Mouse (Mus musculus) cerebellum, adult 18-20 months (tissue): ENCODE results near the gene Rexo1.

ENCODE experiments used
- DNase-seq, 2 experiments: peaks; one replicate each; pipeline ENCODE4 v3.0.0; 2021

Gene Rexo1

DNA sequence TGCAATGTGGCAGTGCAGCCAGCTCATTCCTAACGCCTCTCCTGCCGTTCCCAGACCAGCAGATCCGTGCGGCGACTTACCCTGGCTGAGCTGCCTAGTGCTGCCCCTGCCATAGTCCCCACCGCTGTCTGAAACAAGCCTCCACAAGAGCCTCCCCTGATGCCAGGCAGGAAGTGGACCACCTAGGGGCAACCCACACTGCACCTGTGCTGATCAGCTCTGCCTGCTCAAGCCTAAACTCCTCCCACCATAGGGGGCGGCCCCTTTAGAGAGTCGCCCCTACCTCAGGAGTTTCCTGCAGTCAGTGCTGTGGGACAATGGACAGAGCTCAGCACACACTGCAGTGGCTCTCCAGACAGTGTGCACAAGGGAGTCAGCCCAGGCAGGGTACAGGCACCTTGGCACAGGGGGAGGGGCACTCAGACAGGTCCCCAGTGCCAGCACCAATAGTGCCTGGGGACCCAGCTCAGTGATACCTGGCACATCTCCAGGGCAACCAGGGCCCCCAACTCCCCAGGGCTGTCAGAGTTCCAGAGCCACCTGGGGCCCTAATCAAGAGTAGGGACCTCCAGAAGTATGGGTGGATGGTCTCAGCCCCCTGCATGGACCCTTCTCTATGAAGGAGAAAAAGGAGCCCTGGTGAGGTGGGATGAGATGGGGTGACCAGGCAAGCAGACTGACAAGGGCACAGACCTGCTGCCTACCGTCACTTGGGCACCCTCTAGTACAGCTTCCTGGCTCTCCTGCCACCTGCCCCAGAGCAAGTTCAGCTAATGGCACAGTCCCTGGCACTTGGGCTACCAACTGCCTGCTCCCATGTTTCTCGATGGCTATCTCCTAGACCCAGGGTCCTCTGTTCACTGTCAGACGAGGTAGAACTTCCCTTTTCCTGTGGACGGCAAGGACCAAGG, 23.5 kb upstream of the Rexo1 start:
- DNase-seq, result peak in 1 of 2 experiments; percentile 21

GRCm38 (mm10) chr10:80584045-80584488, 22.7 kb upstream of the Rexo1 start:
- DNase-seq, result peak; percentile 58 to 63

GRCm38 (mm10) chr10:80583047-80583446, 21.7 kb upstream of the Rexo1 start:
- DNase-seq, result no peak

DNA sequence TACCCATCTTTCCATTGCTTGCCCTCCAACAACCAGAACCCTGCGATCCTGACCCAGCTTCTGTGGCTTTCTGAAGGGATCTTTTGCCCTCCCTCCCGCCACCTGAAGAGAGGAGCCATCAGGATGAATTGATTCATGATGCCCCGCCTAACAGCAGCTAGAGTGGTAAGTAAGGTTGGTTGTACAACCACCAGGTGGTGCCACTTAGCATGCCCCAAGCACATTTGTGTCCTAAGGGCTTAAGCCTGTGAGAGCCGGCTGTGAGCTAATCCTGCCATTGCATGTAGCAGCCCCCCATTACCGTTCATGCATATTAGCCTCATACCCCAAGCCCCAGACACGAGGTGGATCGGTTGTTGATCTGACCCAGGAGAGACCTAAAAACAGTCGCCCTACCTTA, 17.6 kb upstream of the Rexo1 start:
- peak; percentile 70 to 74 for DNase-seq

DNA sequence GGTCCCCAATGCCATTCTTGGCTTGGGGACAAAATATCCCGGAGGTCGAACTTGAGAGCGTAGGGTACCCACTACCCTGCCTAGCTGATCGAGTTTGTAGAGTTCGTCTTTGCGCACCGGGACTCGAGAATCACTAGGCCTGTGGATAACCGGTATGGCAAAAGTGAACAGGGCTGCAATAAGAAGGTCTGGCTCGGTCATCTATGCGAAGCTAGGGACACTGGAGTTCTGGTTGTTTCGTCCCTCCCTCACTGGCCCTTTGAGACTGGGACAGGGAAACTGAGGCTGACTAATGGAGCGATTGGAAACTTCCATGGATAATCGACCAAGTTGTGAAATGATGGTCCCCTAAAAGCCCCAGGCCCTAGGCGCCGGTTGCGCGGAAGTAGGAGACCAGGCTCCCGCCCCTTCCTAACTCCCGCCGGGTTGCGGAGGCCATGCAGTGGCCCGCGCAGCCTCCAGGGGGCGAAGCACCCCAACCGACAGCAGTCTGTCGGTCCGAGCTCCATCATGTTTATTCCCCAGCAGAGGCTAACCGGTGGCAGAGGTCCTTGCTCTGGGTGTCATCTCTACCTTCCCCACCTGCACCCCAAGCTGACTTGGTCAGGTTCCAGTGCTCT, 16.9 kb upstream of the Rexo1 start:
- peak; percentile 64 to 73 for DNase-seq

- DNase-seq, result peak; percentile 87 to 90
Observed at GRCm38 (mm10) chr10:80577195-80578130, 16.1 kb upstream of the Rexo1 start, which contains the start of gene Klf16. TSS of gene Klf16 (minus strand) at chr10:80577321.

DNA sequence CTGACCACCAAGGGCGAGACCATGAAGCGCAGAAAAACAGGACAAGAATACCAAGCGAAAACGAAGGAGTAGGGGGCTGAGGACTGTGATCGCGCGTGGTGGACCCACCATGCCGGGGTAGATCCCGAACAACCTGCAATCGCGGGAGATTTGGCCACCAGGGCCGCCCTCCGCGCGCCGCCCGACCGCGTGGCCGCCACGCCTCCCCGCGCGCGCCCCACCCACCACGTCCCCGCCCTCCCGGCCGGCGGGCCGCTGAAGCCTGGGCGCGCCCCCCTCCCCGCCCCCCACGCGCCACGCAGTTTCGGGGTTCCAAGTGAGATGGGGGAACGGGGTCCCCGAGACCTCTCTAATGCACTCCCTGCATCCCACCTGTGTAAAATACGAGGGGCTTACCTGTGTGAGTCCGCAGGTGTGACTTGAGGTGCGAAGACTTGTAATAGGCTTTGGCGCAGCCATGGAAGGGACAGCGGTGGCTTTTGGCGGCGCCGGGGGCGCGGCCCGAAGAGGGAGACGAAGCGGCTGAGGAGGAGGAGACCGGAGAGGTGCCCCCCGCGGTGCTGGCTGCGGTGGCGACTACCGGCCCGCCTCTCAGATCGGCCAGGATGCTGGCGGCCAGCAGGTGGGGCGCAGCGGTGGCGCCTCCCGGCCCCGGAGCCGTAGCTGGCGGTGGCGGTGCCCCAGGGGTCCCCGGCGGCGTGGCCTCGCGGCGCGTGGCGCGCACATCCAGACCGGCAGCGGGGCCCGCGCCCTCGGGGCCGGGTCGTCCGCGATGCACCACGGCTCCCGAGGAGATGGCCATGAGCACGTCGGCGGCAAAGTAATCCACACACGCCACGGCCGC, 15.2 kb upstream of the Rexo1 start:
- DNase-seq, result peak; percentile 56 to 67

- DNase-seq, result no peak
Observed at GRCm38 (mm10) chr10:80575925-80576324, 14.6 kb upstream of the Rexo1 start.

DNA sequence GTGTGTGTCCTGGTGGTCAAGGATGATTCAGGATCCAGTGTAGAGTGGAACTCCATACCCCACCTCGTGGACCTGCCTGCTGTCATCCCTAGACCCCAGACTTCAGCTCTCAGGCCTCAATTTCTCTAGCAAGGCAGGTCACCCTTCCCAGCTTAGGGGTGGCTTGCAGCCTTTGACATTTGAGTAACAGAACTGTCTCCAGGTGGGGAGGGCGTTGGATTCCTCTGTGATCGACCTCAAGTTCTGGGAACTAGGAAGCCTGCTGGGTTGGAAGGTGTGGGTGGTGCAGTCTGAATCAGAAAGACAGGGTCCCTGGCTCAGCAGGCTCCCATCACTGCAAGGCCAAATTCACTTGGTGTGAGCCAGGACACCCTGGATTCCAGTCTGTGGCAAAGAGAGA, 13.5 kb upstream of the Rexo1 start:
- peak in 1 of 2 experiments; percentile 14 for DNase-seq

GRCm38 (mm10) chr10:80573944-80574343, 12.6 kb upstream of the Rexo1 start:
- DNase-seq, result peak in 1 of 2 experiments; percentile 9

GRCm38 (mm10) chr10:80572477-80572876, 11.1 kb upstream of the Rexo1 start:
- no peak for DNase-seq

- peak; percentile 50 to 51 for DNase-seq
Observed at GRCm38 (mm10) chr10:80570871-80571836, 9.8 kb upstream of the Rexo1 start.

DNA sequence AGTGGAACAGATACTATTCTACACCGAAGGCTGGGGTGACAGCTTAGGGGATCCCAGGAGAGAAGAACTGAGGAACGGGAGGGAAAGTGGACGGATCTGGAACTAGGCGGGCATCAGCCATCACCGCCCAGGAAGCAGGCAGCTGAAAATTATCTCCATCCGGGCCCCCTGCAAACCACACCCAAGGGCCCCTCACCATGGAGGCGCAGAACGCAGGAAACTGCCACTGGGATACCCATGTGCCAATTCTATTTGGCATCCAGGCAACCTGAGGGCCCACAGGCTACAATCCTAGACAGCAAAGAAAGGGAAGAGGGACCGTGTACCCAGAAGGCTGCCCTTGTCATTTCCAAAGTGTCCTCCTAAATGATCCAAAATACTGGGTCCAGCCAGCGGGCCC, 9.1 kb upstream of the Rexo1 start:
- no peak for DNase-seq

DNA sequence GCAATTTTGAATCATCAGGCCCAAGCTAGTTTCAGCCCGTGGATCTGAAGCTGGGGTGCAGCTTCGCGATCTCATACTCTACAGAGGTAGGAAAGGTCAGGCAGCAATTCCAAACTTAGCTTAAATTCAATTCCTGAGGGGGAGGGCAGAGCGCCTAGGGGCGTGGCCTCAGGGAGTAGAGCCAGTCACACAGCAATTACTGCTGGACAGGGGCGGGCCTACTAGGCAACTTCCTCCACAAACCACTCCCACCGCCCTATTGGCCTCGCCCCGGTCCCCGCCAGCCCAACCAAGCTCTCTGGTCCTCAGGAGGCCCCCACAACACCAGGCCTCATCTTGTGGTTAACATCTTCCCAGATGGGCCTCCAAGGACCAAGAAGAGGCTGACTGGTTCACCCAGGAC, 8.3 kb upstream of the Rexo1 start:
- DNase-seq, result no peak

GRCm38 (mm10) chr10:80568876-80569275, 7.5 kb upstream of the Rexo1 start:
- DNase-seq, result no peak

DNA sequence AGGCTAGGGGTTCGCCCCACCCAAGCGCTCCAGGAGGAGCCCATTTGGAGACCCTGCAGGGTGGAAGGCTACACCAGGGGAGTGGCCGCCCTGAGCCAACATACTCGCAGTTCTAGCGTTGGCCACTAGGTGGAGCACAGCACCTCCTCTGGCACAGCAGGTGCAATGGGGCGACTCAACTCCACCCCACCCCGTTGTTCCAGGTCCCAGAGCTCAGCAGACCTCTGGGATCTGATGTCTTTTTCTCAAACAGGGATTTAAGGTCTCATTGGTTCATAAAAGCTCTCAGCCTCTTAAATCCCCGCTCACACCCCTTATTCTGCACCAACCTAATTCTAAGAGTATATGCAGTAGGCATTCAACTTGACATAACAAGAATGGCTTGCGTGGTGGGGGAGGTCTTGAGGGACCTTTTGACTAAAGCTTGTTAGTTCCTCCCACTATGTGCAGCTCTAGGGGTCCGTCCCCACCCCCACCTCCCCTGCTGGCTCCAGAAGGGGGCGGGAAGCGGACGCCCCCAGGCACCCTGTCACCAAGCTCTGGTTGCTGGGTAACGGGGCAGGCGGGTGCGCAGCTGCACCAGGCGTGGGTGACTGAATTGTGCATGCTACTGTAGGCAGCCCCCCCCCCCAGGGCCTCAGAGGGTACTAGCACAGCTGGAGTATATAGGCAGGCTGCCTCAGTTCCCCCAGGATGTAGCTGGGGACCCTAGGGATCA, 5.2 kb upstream of the Rexo1 start:
- peak; percentile 91 to 93 for DNase-seq

- DNase-seq, result no peak
Observed at GRCm38 (mm10) chr10:80560621-80561020, 739 bp downstream of the Rexo1 start.

- no peak for DNase-seq
Observed at GRCm38 (mm10) chr10:80559431-80559830, 1.9 kb downstream of the Rexo1 start.

- DNase-seq, result peak; percentile 77 to 84
Observed at GRCm38 (mm10) chr10:80557346-80557965, 3.9 kb downstream of the Rexo1 start.
